Mouse (Mus musculus) CH12.LX (cell line): Measurements from ENCODE around the gene Nt5c. TPM values are rescaled to one million over a fixed set of nuclear protein-coding genes. Genes with fewer than 3 reads are reported as not detected.

Experiments used
- DNase-seq: peaks from one replicate; pipeline ENCODE4 v3.0.0-alpha.2; 2013; ENCODE audit errors: extremely low read depth
- H3K27ac ChIP-seq: 2 replicates; pipeline ENCODE4 v1.5.1; 2012; ENCODE audit warnings: low read depth, mild to moderate bottlenecking, control low read depth, moderate library complexity; ENCODE audit not compliant: insufficient read depth
- H3K27me3 ChIP-seq: replicated peaks from 2 replicates; pipeline ENCODE3; 2012; ENCODE audit warnings: inconsistent platforms
- H3K36me3 ChIP-seq, 2 experiments: replicated peaks in 1 of 2; 2 replicates each; pipeline versions ENCODE3 to v1.6.1; 2012; ENCODE audit warnings: inconsistent platforms in 1 of 2, low read length in 1 of 2, mild to moderate bottlenecking in 1 of 2, mixed read lengths in 1 of 2, moderate library complexity in 1 of 2; ENCODE audit not compliant: control insufficient read depth in 1 of 2, insufficient read depth in 1 of 2
- H3K4me1 ChIP-seq, 2 experiments: 2 replicates each; pipeline ENCODE4 v1.6.1; 2012; ENCODE audit warnings: inconsistent platforms in 1 of 2, moderate library complexity in 1 of 2; ENCODE audit not compliant: insufficient read depth in 2 of 2, control insufficient read depth in 1 of 2
- H3K4me2 ChIP-seq: 2 replicates; pipeline ENCODE4 v1.6.1; 2012; ENCODE audit warnings: low read depth, mild to moderate bottlenecking, control low read depth; ENCODE audit not compliant: poor library complexity, insufficient read depth, severe bottlenecking
- H3K4me3 ChIP-seq, 3 experiments: fragments of 150-350 bp in 1 of 3; sonication (generic) in 1 of 3; replicated peaks in 1 of 3; 2 replicates each; pipeline versions ENCODE3 to v1.5.1; 2011 to 2012; ENCODE audit warnings: low read depth in 2 of 3, low read length in 2 of 3, mild to moderate bottlenecking in 2 of 3, moderate library complexity in 2 of 3, control low read depth in 1 of 3, improper control_type of control experiment in 1 of 3, inconsistent platforms in 1 of 3, mixed read lengths in 1 of 3; ENCODE audit not compliant: poor library complexity in 1 of 3
- H3K79me2 ChIP-seq: replicated peaks from 2 replicates; pipeline ENCODE4 v1.6.1; 2012; ENCODE audit warnings: mild to moderate bottlenecking, moderate library complexity; ENCODE audit not compliant: control insufficient read depth, poor library complexity, insufficient read depth, severe bottlenecking; ENCODE audit errors: extremely low read depth
- H3K9ac ChIP-seq: 2 replicates; pipeline ENCODE4 v1.6.1; 2012; ENCODE audit warnings: low read depth, mild to moderate bottlenecking, control low read depth, moderate library complexity; ENCODE audit not compliant: insufficient read depth
- H3K9me3 ChIP-seq: replicated peaks from 2 replicates; pipeline ENCODE3; 2012; ENCODE audit warnings: low read length, inconsistent platforms, mixed read lengths
- CTCF ChIP-seq, 2 experiments: IDR thresholded peaks in 1 of 2; conservative IDR thresholded peaks in 1 of 2; 2 replicates each; pipeline ENCODE4 v1.5.1; 2011 to 2012; ENCODE audit warnings: low read depth in 2 of 2, low read length in 2 of 2, improper control_type of control experiment in 1 of 2, inconsistent platforms in 1 of 2, mild to moderate bottlenecking in 1 of 2, moderate library complexity in 1 of 2
- E2F4 ChIP-seq: IDR thresholded peaks from 2 replicates; pipeline ENCODE4 v1.6.1; 2011; ENCODE audit warnings: low read depth, low read length, improper control_type of control experiment; ENCODE audit not compliant: insufficient replicate concordance
- ELF1 ChIP-seq: IDR thresholded peaks from 2 replicates; pipeline ENCODE4 v1.6.1; 2014; ENCODE audit warnings: low read depth, mild to moderate bottlenecking, inconsistent platforms, low read length, improper control_type of control experiment
- EP300 ChIP-seq: IDR thresholded peaks from 2 replicates; pipeline ENCODE4 v1.6.1; 2011; ENCODE audit warnings: low read length, improper control_type of control experiment
- ETS1 ChIP-seq: conservative IDR thresholded peaks from 2 replicates; pipeline ENCODE4 v1.6.1; 2012; ENCODE audit warnings: low read depth, mild to moderate bottlenecking, inconsistent platforms, low read length, improper control_type of control experiment, moderate library complexity
- IRF4 ChIP-seq: IDR thresholded peaks from 2 replicates; pipeline ENCODE4 v1.6.1; 2014; ENCODE audit warnings: low read depth, mild to moderate bottlenecking, inconsistent platforms, low read length, improper control_type of control experiment
- MAFK ChIP-seq: IDR thresholded peaks from 2 replicates; pipeline ENCODE4 v1.6.1; 2011; ENCODE audit warnings: low read length, improper control_type of control experiment; ENCODE audit not compliant: insufficient replicate concordance
- MAX ChIP-seq: IDR thresholded peaks from 2 replicates; pipeline ENCODE4 v1.6.1; 2011; ENCODE audit warnings: low read length, improper control_type of control experiment
- MXI1 ChIP-seq: IDR thresholded peaks from 2 replicates; pipeline ENCODE4 v1.6.1; 2011; ENCODE audit warnings: mild to moderate bottlenecking, low read depth, low read length, improper control_type of control experiment
- NELFE ChIP-seq: IDR thresholded peaks from 2 replicates; pipeline ENCODE4 v1.6.1; 2011; ENCODE audit warnings: low read depth, low read length, improper control_type of control experiment
- SIN3A ChIP-seq: IDR thresholded peaks from 2 replicates; pipeline ENCODE4 v1.6.1; 2012; ENCODE audit warnings: low read length, improper control_type of control experiment, inconsistent platforms
- USF1 ChIP-seq: IDR thresholded peaks from 2 replicates; pipeline ENCODE4 v1.6.1; 2014; ENCODE audit warnings: low read depth, mild to moderate bottlenecking, inconsistent platforms, low read length, improper control_type of control experiment
- ZMIZ1 ChIP-seq: IDR thresholded peaks from 2 replicates; pipeline ENCODE4 v1.6.1; 2012; ENCODE audit warnings: low read depth, mild to moderate bottlenecking, inconsistent platforms, low read length, improper control_type of control experiment
- ZNF384 ChIP-seq: IDR thresholded peaks from 2 replicates; pipeline ENCODE4 v1.6.1; 2012; ENCODE audit warnings: low read depth, low read length, improper control_type of control experiment, inconsistent platforms
- dilution Hi-C: fragments of 300-500 bp; cut with MboI; formaldehyde crosslinking; loops from 2 replicates; pipeline ENCODE4 v1.14.3; 2020; ENCODE audit warnings: low sequenced_read_pairs; ENCODE audit not compliant: extremely low pct_unique_long_range_greater_than_20kb, extremely low pct_ligation_motif_present
- in situ Hi-C: fragments of 300-500 bp; cut with MboI; formaldehyde crosslinking; loops from 3 replicates; pipeline ENCODE4 v1.14.3; 2019; ENCODE audit warnings: low sequenced_read_pairs, low pct_ligation_motif_present, low pct_unique_long_range_greater_than_20kb, mixed read lengths
- polyA plus RNA-seq: library from polyadenylated mRNA; unstranded; fragments of >175 nt; gene quantifications from 2 replicates; pipeline ENCODE4 v1.2.1, GENCODE M21; 2012; ENCODE audit warnings: low read depth; ENCODE audit not compliant: insufficient read length
- total RNA-seq, 2 experiments: library from RNA; depleted of rRNA; stranded (reverse); fragments of 300-350 nt in 1 of 2; fragments of >200 nt in 1 of 2; gene quantifications; 2 replicates each; pipeline ENCODE4 v1.2.3; 2012 to 2014

The Nt5c gene
- total and polyA plus RNA-seq, 3 experiments = 65.3 to 175 (median 151) TPM

DNA sequence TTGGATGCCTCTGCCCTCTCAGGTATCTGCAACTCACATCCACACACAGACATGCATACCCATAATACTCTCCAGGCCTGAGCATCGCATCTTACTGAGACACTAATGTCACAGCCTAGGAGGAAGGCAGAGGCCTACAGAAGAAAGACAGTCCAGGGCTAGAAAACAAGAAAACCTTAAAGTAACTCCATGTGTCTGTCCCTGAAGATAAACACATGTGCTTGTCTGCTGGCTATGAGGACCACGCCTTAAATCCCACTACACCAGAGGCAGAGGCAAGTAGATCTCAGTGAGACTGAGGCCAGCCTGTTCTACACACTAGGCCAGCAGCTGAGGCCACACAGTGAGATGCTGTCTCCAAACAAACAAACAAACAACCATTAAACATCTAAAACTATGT lies 19.5 kb upstream of the Nt5c start:
- in situ Hi-C loops = no loop called here
- dilution Hi-C loops = no loop called here
- H3K79me2 ChIP-seq = peaks cover 79% of the 10 kb centered on the region
- H3K27me3 ChIP-seq = no peaks in the 10 kb centered on the region
- peaks cover 36 to 67% of the 10 kb centered on the region in 2 experiments for H3K4me1 ChIP-seq
- H3K9me3 ChIP-seq = no peaks in the 10 kb centered on the region
- TF ChIP-seq USF1 (no peak), E2F4 (no peak), NELFE (no peak), MXI1 (peak; percentile 59), MAFK (no peak), ELF1 (no peak), EP300 (no peak), MAX (no peak), SIN3A (0 out of 2 replicates have a peak, but pooled peaks have one; percentile 25), CTCF (conservative IDR thresholded peaks at IDR 0.05 in 1 of 2, IDR thresholded peaks at IDR 0.05 in 1 of 2; ENCODE audit: low read depth in 2 of 2, low read length in 2 of 2) (no peak), ZMIZ1 (no peak)
- H3K27ac ChIP-seq = no peak overlapping the region
- H3K9ac ChIP-seq = peak overlapping the region; percentile 90; the same call in 1 of the 2 replicates
- peak overlapping the region in 1 of 3 experiments; percentile 2 for H3K4me3 ChIP-seq
- H3K4me2 ChIP-seq = peak overlapping the region; percentile 99
- peaks cover 0 to 36% of the 10 kb centered on the region in 2 experiments for H3K36me3 ChIP-seq
- no peak for DNase-seq

DNA sequence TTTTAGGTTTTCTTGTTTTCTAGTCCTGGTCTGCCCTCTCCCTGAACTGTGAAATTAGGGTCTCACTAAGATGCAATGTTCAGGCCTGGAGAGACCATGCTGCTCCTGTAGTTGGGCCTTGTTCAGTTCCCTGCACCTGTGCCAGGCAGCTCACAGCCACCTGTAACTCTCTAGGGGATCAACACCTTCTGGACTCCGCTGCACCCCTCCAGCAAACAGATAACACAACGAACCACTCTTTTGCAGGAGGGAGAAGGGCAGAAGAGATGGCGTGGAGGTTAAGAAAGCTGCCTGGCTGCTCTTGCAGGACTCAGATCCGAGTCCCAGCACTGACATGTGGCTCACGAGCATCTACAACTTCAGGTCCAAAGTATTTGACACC lies 18.8 kb upstream of the Nt5c start:
- peaks cover 39 to 72% of the 10 kb centered on the region in 2 experiments for H3K4me1 ChIP-seq

GRCm38 (mm10) chr11:115509773-115510506 lies 18.3 kb upstream of the Nt5c start:
- peak overlapping the region; percentile 99 for H3K4me2 ChIP-seq
- TF ChIP-seq ZNF384 = 0 out of 2 replicates have a peak, but pooled peaks have one; percentile 4
- no peak for TF ChIP-seq ETS1
- peaks cover 91% of the 10 kb centered on the region for H3K79me2 ChIP-seq
- DNase-seq = no peak
- H3K9me3 ChIP-seq = no peaks in the 10 kb centered on the region
- peaks cover 5 to 46% of the 10 kb centered on the region in 2 experiments for H3K36me3 ChIP-seq
- H3K27me3 ChIP-seq = no peaks in the 10 kb centered on the region
- no peak overlapping the region for H3K4me3 ChIP-seq
- H3K9ac ChIP-seq = no peak overlapping the region
- peak overlapping the region; percentile 32 for H3K27ac ChIP-seq
- dilution Hi-C loops = no loop called here
- peaks cover 35 to 72% of the 10 kb centered on the region in 2 experiments for H3K4me1 ChIP-seq
- in situ Hi-C loops = loop anchor here (10.0 kb wide), 1 partner anchor 205 kb away; no protein-coding TSS in a partner anchor

More for the DNA sequence above, 18.8 kb upstream of the Nt5c start:
- in situ Hi-C loops (no loop called here), dilution Hi-C loops (no loop called here)
- DNase-seq = no peak
- Histone ChIP-seq H3K27ac (no peak overlapping the region), H3K79me2 (peaks cover 85% of the 10 kb centered on the region), H3K9ac (0 out of 2 replicates have a peak overlapping the region, but pooled peaks have one; percentile 1), H3K9me3 (no peaks in the 10 kb centered on the region), H3K27me3 (no peaks in the 10 kb centered on the region), H3K4me2 (peak overlapping the region; percentile 99), H3K36me3 (peaks cover 0 to 40% of the 10 kb centered on the region in 2 experiments), H3K4me3 (no peak overlapping the region)
- no peak for TF ChIP-seq IRF4
- peak; percentile 17; the same call in 1 of the 2 replicates for TF ChIP-seq SIN3A
